Mouse (Mus musculus): ENCODE data around the gene Tax1bp3. TPM values are rescaled to one million over a fixed set of nuclear protein-coding genes. Genes with fewer than 3 reads are reported as not detected.

Gene Tax1bp3
- polyA plus RNA-seq, 1 experiment from 2014 or later: 208 TPM

GRCm38 (mm10) chr11:73148209-73148608, 28.7 kb upstream of the Tax1bp3 start:
- Histone ChIP-seq H3K4me1 (no peaks in the 10 kb centered on the region), H3K36me3 (no peaks in the 10 kb centered on the region), H3K27me3 (no peaks in the 10 kb centered on the region), H3K4me3 (no peak overlapping the region), H3K27ac (no peak overlapping the region), H3K4me2 (no peak overlapping the region), H3K9me3 (no peaks in the 10 kb centered on the region), H3K9ac (no peak overlapping the region)
- no peak for ATAC-seq (ENCODE audit: insufficient number of reproducible peaks, insufficient read depth, low FRiP score, low TSS enrichment, low read depth)
- 82% methylated on average over 9 of the region's 9 CpGs for WGBS

- no peak overlapping the region for H3K27ac ChIP-seq
- H3K27me3 ChIP-seq: peaks cover 25% of the 10 kb centered on the region
- H3K9ac ChIP-seq: no peak overlapping the region
- no peak for ATAC-seq (ENCODE audit: insufficient number of reproducible peaks, insufficient read depth, low FRiP score, low TSS enrichment, low read depth)
- 65% methylated on average over 6 of the region's 6 CpGs for WGBS
- no peaks in the 10 kb centered on the region for H3K9me3 ChIP-seq
- peaks cover 8% of the 10 kb centered on the region for H3K4me1 ChIP-seq
- no peak overlapping the region for H3K4me2 ChIP-seq
- no peak overlapping the region for H3K4me3 ChIP-seq
- H3K36me3 ChIP-seq: no peaks in the 10 kb centered on the region
These were observed 21.8 kb upstream of the Tax1bp3 start for GRCm38 (mm10) chr11:73155071-73155470.

GRCm38 (mm10) chr11:73159957-73160810, 16.7 kb upstream of the Tax1bp3 start, which contains the start of gene P2rx5:
Gene P2rx5, plus strand, starts transcription at chr11:73160421.
- no peak; the same call in 1 of the 2 replicates for ATAC-seq (ENCODE audit: insufficient number of reproducible peaks, insufficient read depth, low FRiP score, low TSS enrichment, low read depth)
- peak within 1 kb of the TSS; percentile 69 for H3K9ac ChIP-seq
- H3K4me3 ChIP-seq: peak within 1 kb of the TSS; percentile 51
- peak within 1 kb of the TSS; percentile 86 for H3K4me2 ChIP-seq
- peaks cover 43% of the 10 kb centered on the region for H3K27me3 ChIP-seq
- H3K9me3 ChIP-seq: no peaks in the 10 kb centered on the region
- no peaks in the 10 kb centered on the region for H3K36me3 ChIP-seq
- peaks cover 13% of the 10 kb centered on the region for H3K4me1 ChIP-seq
- H3K27ac ChIP-seq: no peak within 1 kb of the TSS
- 1% methylated on average over 49 of the region's 49 CpGs for WGBS

- ATAC-seq (ENCODE audit: insufficient number of reproducible peaks, insufficient read depth, low FRiP score, low TSS enrichment, low read depth): no peak
- WGBS: 25% methylated on average over 6 of the region's 6 CpGs
These were observed 16.1 kb upstream of the Tax1bp3 start for GRCm38 (mm10) chr11:73160811-73161200.

DNA sequence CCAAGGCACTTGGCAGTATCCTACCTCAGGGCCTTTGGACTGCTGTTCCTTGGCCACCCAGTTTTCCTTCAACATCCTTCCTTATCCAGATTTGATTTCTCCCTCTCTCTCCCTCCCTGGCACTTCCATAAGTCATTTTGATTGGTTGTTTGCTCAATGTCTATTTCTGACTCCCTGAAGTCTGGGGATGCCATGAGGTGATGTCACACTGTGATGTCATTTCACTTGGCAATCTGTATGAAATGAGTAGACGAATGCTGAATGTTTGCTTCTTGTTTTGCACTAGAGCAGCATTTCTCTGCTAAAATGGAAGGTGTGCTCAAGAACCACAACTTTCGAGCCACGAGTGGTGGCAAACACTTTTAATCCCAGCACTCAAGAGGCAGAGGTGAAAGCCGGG, 15.3 kb upstream of the Tax1bp3 start:
- Histone ChIP-seq H3K4me1 (peaks cover 11% of the 10 kb centered on the region), H3K4me3 (no peak overlapping the region), H3K9me3 (no peaks in the 10 kb centered on the region), H3K9ac (no peak overlapping the region), H3K27ac (no peak overlapping the region), H3K27me3 (peaks cover 43% of the 10 kb centered on the region), H3K4me2 (no peak overlapping the region), H3K36me3 (no peaks in the 10 kb centered on the region)
- 90% methylated on average over 4 of the region's 4 CpGs for WGBS
- no peak for ATAC-seq (ENCODE audit: insufficient number of reproducible peaks, insufficient read depth, low FRiP score, low TSS enrichment, low read depth)

More at GRCm38 (mm10) chr11:73160811-73161200, 16.1 kb upstream of the Tax1bp3 start:
- Histone ChIP-seq H3K4me1 (peaks cover 11% of the 10 kb centered on the region), H3K36me3 (no peaks in the 10 kb centered on the region), H3K4me3 (peak overlapping the region; percentile 51), H3K9me3 (no peaks in the 10 kb centered on the region), H3K27ac (no peak overlapping the region), H3K9ac (peak overlapping the region; percentile 69), H3K4me2 (peak overlapping the region; percentile 86), H3K27me3 (peaks cover 43% of the 10 kb centered on the region)

GRCm38 (mm10) chr11:73162284-73162683, 14.6 kb upstream of the Tax1bp3 start:
- no peak overlapping the region for H3K4me3 ChIP-seq

DNA sequence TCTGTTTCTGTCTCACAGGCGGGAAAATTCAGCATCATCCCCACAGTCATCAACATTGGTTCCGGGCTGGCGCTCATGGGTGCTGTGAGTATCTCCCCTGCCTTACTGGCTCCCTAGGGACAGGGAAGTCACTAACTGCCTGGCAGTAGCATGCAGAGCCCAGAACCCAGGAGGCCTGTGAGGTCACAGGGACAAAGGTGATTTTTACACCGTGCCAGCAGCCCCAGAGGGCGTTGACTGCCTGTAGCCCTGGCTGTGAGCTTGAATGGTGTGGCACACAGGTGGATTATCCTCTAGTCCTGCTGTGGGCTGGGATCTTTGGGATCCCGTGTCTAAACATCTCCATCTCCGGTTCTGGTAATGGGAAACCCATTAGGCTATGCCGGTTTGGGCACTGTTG, 8.8 kb upstream of the Tax1bp3 start:
- H3K4me2 ChIP-seq: no peak overlapping the region
- peaks cover 10% of the 10 kb centered on the region; the same call in 1 of the 2 replicates for H3K4me1 ChIP-seq
- H3K9ac ChIP-seq: no peak overlapping the region
- H3K9me3 ChIP-seq: no peaks in the 10 kb centered on the region
- no peaks in the 10 kb centered on the region for H3K27me3 ChIP-seq
- no peak for ATAC-seq (ENCODE audit: insufficient number of reproducible peaks, insufficient read depth, low FRiP score, low TSS enrichment, low read depth)
- peaks cover 13% of the 10 kb centered on the region; the same call in 1 of the 2 replicates for H3K36me3 ChIP-seq
- H3K27ac ChIP-seq: no peak overlapping the region
- no peak overlapping the region for H3K4me3 ChIP-seq
- WGBS: 82% methylated on average over 8 of the region's 8 CpGs

More at GRCm38 (mm10) chr11:73162284-73162683, 14.6 kb upstream of the Tax1bp3 start:
- Histone ChIP-seq H3K4me2 (no peak overlapping the region), H3K4me1 (peaks cover 11% of the 10 kb centered on the region), H3K36me3 (no peaks in the 10 kb centered on the region), H3K9ac (no peak overlapping the region), H3K9me3 (no peaks in the 10 kb centered on the region), H3K27me3 (peaks cover 42% of the 10 kb centered on the region), H3K27ac (no peak overlapping the region)
- WGBS: 83% methylated on average over 5 of the region's 5 CpGs
- no peak for ATAC-seq (ENCODE audit: insufficient number of reproducible peaks, insufficient read depth, low FRiP score, low TSS enrichment, low read depth)

DNA sequence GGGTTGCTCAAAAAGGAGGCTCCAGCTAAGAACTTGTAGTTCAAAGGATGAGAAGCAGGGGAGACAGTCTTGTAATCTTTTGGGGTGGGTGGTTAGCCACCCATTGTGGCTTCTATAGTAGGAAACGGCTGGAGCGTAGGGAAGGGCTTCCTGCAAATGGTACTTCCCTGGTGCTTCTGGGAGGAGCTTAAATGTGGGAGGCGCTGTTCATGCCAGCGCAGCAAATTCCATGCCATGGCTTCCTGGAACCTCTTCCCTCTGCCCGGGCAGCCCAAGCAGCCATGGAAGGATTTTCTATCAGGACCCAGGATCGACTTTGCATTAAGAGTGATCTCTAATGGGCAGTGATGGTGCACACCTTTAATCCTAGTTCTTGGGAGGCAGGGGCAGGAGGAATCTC, 8.3 kb upstream of the Tax1bp3 start:
- peaks cover 16% of the 10 kb centered on the region for H3K36me3 ChIP-seq
- WGBS: 79% methylated on average over 6 of the region's 6 CpGs
- no peaks in the 10 kb centered on the region for H3K9me3 ChIP-seq
- peaks cover 10% of the 10 kb centered on the region; the same call in 1 of the 2 replicates for H3K4me1 ChIP-seq
- no peak overlapping the region for H3K4me2 ChIP-seq
- H3K4me3 ChIP-seq: no peak overlapping the region
- no peak overlapping the region for H3K27ac ChIP-seq
- H3K9ac ChIP-seq: no peak overlapping the region
- no peaks in the 10 kb centered on the region for H3K27me3 ChIP-seq
- no peak for ATAC-seq (ENCODE audit: insufficient number of reproducible peaks, insufficient read depth, low FRiP score, low TSS enrichment, low read depth)

- 41% methylated on average over 4 of the region's 4 CpGs for WGBS
- Histone ChIP-seq H3K9ac (no peak overlapping the region), H3K27me3 (no peaks in the 10 kb centered on the region), H3K27ac (no peak overlapping the region), H3K36me3 (peaks cover 22% of the 10 kb centered on the region), H3K4me1 (peaks cover 10% of the 10 kb centered on the region; the same call in 1 of the 2 replicates), H3K9me3 (no peaks in the 10 kb centered on the region), H3K4me2 (no peak overlapping the region), H3K4me3 (no peak overlapping the region)
- no peak for ATAC-seq (ENCODE audit: insufficient number of reproducible peaks, insufficient read depth, low FRiP score, low TSS enrichment, low read depth)
These were observed 7.7 kb upstream of the Tax1bp3 start for GRCm38 (mm10) chr11:73169231-73169630.

- ATAC-seq (ENCODE audit: insufficient number of reproducible peaks, insufficient read depth, low FRiP score, low TSS enrichment, low read depth): no peak
- Histone ChIP-seq H3K4me2 (no peak overlapping the region), H3K36me3 (peaks cover 27% of the 10 kb centered on the region), H3K4me1 (peaks cover 22% of the 10 kb centered on the region), H3K27me3 (no peaks in the 10 kb centered on the region), H3K27ac (no peak overlapping the region), H3K9me3 (no peaks in the 10 kb centered on the region), H3K4me3 (no peak overlapping the region), H3K9ac (peak overlapping the region; percentile 40; the same call in 1 of the 2 replicates)
- WGBS: 58% methylated on average over 5 of the region's 5 CpGs
These were observed 4.7 kb upstream of the Tax1bp3 start for GRCm38 (mm10) chr11:73172186-73172585.

- H3K9ac ChIP-seq: peak overlapping the region; percentile 95
- peak overlapping the region; percentile 98 for H3K4me3 ChIP-seq
- 39% methylated on average over 8 of the region's 8 CpGs for WGBS
- no peaks in the 10 kb centered on the region for H3K9me3 ChIP-seq
- peaks cover 39% of the 10 kb centered on the region for H3K36me3 ChIP-seq
- ATAC-seq (ENCODE audit: insufficient number of reproducible peaks, insufficient read depth, low FRiP score, low TSS enrichment, low read depth): no peak
- peaks cover 34% of the 10 kb centered on the region for H3K4me1 ChIP-seq
- H3K4me2 ChIP-seq: peak overlapping the region; percentile 72
- H3K27ac ChIP-seq: no peak overlapping the region
- no peaks in the 10 kb centered on the region for H3K27me3 ChIP-seq
These were observed 1.3 kb upstream of the Tax1bp3 start for GRCm38 (mm10) chr11:73175612-73176011.

- peak overlapping the region; percentile 72 for H3K4me2 ChIP-seq
- H3K9ac ChIP-seq: peak overlapping the region; percentile 95
- WGBS: 1% methylated on average over 15 of the region's 15 CpGs
- H3K36me3 ChIP-seq: peaks cover 37% of the 10 kb centered on the region
- H3K27me3 ChIP-seq: no peaks in the 10 kb centered on the region
- no peak for ATAC-seq (ENCODE audit: insufficient number of reproducible peaks, insufficient read depth, low FRiP score, low TSS enrichment, low read depth)
- H3K9me3 ChIP-seq: no peaks in the 10 kb centered on the region
- H3K4me3 ChIP-seq: peak overlapping the region; percentile 98
- H3K4me1 ChIP-seq: peaks cover 34% of the 10 kb centered on the region
- peak overlapping the region; percentile 94 for H3K27ac ChIP-seq
These were observed 697 bp upstream of the Tax1bp3 start for GRCm38 (mm10) chr11:73176186-73176585.

Data from embryonic facial prominence, embryonic 13.5 days (tissue).